Mouse (Mus musculus) kidney, postnatal 36 days (tissue): ENCODE measurements around the gene Skida1.
A peak's percentile ranks its signal among the peaks of the same experiment; 100 is the strongest.
"Not testable (repeated sequence)": the region's sequence is repeated elsewhere in the genome, so short reads cannot be mapped to it uniquely, and the experiment has no call there.

Experiments used
- DNase-seq, 2 experiments: peaks; one replicate each; pipeline ENCODE4 v3.0.0; 2021 to 2022; ENCODE audit warnings: mixed read lengths in 2 of 2

The Skida1 gene

DNA sequence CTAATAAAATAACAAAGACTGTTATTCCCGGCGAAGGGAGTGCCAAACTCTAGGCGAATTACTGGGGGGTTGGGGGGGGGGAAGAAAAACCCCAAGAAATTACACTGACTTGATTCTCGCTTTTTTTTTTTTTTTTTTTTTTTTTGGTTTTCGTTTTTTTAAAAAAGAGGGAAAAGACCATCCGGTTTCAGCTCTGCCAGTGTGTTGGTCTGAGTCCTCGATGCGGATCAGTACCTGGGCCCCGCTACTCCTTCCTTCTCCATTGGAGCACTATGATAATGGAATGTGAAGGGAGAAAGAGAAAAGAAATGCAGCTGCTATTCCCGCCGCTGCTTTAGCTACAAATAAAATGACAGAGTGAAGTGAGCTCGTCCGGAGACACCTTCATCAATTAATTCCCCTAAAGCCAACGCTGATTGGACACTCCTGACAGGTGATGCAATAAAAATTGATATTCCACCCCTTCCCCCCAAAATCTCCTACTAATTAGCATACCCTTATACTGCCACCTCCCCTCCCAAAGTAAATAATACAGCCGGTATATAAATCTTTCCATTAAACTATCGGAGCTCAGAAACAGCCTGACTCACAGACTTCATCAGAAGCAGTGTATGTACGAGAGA lies at the start of gene Skida1:
Gene Skida1 (minus strand): TSS at position 599 of the 623 bp plus-strand sequence.
- DNase-seq, result peak; percentile 47 to 49

DNA sequence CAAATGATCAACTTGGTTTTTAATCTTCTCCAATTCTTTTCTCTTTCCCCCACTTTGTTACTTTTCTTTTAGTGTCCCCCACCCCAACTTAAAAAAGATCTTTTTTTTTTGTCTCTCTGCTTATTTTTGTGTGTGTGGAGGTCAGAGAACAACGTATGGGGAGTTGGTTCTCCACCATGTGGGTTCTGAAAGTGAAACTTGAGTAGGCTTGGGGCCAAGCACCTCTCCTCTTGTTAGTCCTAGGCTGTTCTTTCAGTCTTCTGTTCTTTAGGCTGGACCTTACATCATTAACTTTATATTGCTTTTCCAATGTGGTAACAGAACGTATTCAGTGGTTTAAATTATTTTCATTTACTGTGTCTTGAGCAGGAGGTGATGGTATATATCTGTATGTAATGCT lies 47.0 kb upstream of the Skida1 start:
- no peak for DNase-seq

DNA sequence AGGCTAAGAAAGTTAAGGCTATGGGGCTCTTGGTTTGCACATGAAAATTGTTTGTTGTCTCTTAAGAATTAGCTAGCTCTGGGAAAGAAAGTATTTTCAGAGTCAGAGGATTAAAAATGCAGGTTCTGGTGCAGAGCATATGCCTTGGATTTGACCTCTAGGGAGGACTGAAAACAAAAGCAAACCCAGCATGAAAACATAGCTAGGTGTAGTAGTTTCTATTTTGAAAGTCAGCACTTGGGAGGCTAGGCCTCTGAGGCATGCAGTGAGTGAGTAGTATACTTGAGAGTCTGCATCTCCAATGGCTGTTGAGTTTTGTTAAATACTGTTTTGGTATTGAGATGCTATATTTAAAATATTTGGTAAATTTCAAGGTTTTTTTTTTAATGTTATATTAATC lies 45.5 kb upstream of the Skida1 start:
- DNase-seq, result no peak

DNA sequence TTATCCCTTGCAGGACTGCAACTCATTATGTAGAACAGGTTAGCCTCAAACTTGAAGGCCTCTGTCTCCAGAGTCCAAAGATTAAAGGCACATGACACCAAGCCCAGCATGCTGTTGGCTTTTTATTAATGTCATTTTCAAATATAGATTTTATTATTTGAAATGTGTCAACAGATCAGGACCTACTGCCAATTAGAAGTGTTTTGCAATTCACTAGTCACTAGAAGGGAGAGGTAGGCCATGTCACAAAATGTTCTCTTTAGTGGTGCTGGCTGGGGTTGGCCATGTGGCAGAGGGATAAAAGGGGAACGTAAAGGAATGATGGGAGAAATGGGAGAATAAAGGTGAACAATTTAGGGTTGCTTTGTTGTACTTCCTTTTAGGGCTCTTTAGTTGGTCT lies 45.0 kb upstream of the Skida1 start:
- DNase-seq, result no peak

DNA sequence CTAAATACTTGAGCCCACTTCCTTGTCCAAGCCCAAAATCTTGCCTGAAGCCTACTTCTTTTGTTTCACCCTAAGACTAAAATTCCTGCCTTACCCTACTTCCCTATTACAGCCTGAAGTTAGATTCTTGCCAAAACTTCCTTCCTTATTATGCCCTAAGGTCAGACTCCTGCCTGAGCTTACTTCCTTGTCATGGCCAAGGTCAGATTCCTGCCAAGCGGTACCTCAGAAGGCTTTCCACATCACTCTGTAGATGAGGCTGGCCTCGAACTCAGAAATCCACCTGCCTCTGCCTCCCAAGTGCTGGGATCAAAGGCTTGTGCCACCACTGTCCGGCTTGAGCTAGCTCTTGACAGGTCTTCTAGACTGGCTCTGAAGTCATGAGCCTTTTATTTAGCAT lies 38.8 kb upstream of the Skida1 start:
- DNase-seq, result not testable (repeated sequence)

DNA sequence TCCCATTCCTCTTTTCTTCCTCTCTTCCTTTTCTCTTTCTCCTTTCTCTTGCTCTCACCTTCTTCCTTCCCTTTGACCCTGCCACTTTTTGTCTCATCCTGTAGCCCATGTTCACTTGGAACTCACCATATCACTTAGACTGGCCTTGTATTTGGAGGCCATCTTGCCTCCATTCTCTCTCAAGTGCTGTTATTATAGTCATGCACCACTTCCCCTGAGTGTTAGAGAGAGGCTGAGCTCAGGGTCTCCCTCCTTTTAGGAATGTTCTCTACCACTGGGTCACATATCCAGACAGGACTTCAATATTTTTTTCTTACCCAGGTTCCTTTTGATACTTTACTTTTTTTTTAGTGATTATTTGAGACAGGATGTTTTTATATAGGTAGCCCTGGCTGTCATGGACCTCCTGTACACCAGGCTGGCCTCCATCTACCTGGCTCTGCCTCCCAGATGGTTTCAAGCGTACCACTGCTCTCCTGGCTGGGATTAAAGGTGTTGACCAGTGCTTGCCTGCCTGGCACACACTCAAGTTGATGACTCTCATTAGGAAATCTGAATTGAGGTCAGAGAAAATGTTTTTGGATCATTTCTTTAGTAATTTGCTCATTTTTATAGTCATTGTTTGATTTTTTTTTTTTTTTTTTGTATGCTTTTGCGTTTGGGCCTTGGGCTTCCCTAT lies 31.5 kb upstream of the Skida1 start:
- DNase-seq, result no peak

DNA sequence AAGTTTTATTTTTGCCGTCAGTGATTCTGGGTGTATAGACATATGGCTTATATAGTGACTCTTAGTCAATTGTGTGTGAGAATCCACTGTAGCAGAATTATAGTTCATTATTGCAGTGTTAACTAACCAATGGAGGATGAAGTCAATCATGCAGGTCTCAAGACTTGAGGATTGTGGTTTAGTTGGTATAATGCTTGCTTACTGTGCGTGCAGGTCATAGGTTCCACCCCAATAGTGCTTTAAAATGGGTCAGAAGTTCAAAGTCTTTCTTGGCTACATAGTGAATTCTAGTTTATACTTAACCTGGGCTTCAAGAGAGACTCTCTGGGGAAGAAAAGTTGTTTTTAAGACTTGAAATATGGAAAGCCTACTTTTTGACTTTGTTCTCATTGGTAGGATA lies 23.1 kb upstream of the Skida1 start:
- DNase-seq, result peak in 1 of 2 experiments; percentile 61

DNA sequence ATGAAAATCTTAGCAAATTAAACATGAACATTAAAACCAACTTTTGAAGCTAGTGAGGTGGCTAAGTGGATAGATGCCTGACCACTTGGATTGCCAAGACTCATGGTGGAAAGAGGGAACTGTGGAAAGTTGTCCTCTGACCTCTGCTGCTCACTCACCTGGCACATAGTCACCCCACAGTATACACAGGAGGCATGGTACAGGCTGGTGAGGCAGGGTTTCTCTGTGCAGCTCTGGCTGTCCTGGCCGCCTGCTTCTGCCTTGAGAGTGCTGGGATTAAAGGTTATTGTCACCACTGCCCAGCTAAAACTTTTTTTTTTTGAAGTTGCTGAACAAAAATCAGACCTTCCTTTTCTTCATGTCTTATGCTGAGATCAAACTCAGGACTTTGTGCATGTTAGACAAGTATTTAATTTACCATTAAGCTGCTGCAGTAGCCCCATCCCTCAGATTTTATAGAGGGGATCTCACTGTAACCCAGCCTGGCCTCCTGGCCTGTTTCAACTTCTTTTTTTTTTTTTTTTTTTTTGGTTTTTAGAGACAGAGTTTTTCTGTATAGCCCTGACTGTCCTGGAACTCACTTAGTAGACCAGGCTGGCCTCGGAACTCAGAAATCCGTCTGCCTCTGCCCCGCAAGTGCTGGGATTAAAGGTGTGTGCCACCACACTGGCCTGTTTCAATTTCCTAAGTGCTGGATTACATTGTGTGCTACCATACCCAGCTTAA lies 19.4 kb upstream of the Skida1 start:
- peak; percentile 73 to 86 for DNase-seq

DNA sequence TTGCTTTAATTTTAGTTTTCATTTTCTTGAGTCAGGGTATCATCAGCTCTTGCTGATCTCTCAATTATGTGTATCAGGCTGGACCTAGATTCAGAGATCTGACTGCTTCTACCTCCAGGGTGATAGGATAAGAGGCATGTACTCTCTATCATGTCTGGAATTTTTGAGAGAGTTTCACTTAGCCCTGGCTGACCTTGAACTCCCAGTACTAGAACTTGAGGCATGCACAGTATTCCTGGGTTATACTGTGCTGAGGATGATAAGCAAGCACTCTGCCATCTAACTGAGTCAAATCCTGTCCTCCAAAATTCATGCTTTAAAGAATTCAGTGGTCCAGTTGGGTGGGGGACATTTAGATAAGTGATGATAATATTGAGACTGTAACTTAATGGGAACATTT lies 17.6 kb upstream of the Skida1 start:
- no peak for DNase-seq

DNA sequence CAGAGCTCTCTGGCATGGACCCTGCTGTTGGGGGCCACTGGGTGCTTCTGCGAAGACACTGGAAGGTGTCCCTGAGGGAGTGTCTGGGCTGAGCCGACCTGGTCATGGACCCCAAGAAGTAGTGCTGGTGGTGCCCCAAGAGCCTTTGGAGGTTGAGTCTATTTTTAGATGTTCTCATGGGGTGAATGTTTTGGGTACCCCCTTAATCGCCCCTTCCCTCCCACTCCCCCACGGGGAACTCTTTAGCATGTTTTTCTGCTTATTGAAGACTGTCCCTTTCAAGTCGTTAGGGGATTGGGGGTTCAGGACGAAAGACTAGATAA lies 16.8 kb upstream of the Skida1 start:
- DNase-seq, result no peak

DNA sequence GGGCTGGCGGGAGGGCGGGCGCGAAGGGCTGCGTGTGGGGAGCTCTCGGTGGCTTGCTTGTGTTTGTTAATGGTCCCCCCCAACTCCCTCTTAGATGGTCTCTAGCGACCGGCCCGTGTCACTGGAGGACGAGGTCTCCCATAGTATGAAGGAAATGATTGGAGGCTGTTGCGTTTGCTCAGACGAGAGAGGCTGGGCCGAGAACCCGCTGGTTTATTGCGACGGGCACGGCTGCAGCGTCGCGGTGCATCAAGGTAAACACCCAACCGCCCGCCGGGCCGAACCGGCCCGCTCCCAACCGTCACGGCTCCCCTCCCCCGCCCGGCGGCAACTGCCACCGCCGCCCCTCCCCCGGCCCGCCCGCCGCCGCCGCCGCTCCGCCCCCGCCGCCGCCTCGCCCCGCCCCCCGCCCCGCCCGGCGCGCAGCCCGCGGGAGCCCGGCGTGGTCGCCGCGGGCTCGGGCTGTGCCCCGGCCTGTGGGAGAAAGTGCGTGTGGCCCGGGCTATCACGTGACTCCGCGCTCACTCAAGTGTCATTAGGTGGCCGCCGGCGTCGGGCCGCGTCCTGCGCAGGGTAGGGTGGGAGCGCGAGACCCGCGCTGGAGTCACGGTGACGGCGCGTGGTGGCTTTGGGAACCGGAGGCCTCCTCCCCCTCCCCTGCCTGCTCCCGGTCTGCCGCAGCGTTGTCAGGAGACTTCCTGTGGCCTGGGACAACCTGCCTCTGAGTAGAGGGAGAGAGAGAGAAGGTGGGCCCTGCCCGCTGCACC lies 16.3 kb upstream of the Skida1 start:
- DNase-seq, result peak; percentile 85 to 94

DNA sequence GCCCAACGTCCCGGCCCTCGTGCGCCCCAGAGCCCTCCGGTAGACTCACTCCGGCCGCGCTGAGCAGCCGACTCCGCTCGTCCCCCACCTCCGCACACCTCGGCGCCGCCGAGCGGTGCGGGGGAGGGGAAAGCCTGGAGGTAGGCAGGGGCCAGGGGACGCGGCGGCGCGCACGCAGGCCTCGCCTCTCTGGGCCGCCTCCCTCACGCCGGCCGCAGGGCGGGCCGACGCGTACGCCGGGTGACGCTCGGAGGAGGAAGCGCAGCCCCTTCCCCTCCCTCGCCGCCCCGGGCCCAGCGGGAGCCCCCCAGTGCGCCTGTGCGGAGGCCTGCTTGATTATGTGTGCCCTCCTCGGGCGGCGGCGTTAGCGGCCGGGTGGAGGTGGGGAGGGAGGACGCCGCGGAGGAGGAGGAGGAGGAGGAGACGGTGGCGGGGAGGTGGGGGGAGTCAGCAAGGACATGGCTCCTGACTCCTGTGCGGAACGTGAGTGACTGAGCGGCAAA lies 15.6 kb upstream of the Skida1 start:
- peak; percentile 93 to 95 for DNase-seq

DNA sequence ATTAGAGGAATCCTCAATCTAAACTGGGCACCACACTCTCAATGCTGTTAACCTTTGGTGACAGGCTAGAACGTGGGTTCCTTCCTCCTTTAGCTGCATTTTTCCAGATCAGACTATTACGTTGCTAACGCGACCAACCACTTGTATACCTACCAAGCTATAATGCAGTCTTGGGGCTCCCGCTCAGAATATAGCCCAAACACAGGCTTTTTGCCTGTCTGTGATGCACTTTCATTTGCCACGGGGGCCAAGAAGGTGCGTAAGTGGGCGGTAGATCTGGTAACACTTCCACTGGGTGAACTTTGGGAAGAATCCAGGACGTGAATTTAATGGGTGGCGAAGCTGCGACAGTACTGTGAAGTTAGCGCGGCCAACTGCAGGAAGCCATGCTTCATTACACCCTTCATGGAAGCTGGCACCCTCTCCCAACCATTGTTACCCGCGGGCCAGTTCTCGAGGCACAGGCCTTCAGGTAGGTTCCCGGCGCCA lies 15.0 kb upstream of the Skida1 start:
- peak; percentile 76 to 78 for DNase-seq

DNA sequence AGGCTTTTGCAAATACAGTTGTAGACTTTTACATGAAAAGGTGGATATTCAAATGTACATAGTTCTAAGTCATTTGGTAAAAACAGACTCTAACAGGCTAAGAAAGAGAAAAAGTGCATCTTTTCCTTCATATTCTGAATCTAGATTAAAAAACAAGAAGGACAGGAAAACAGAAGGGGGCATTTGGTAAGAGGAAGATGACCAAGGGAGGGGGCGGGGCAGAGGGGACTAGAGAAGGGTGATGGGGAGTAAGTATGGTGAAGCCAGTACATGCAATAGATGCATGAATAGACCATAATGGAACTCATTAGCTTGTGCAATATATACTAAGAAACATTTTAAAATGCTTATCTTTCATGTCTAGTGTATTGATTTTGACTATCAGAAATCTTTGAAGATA lies 11.5 kb upstream of the Skida1 start:
- no peak for DNase-seq

DNA sequence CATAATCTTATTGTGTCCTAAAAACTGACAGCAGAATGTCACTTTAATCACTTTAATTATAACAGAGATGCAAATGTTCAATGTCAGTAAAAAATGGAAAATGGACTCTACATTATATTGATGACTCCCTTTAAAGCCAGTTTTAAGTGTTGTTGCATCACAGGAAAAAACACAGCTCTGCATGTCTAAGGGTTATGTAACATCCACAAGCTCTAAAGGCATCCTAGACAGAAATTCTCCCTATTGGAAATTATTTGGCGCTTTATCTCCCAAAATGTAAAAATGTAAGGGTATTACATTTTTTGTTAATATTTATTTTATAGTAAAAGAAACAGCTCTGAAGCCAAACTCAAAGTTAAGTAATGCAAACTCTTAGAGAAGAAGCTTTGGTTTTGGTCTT lies 11.0 kb upstream of the Skida1 start:
- no peak for DNase-seq

DNA sequence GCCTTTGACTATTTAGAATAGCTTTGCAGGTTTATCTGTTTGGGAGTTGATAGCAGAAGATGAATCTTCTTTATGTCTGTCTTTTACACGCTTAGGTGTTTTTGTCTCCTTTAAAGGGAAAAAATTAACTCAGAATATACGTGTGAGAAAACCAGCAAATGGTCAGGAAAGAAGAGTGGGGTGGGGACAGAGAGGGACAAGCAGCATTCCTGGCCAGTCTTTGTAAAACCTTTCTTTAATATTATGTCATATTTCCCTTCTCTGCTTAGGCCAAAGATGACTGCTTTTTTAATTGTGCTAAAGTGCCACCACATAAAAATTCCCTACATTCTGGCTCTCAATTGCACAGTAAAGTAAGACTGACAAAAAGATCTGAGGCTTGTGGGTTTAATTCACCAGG lies 10.2 kb upstream of the Skida1 start:
- no peak for DNase-seq

DNA sequence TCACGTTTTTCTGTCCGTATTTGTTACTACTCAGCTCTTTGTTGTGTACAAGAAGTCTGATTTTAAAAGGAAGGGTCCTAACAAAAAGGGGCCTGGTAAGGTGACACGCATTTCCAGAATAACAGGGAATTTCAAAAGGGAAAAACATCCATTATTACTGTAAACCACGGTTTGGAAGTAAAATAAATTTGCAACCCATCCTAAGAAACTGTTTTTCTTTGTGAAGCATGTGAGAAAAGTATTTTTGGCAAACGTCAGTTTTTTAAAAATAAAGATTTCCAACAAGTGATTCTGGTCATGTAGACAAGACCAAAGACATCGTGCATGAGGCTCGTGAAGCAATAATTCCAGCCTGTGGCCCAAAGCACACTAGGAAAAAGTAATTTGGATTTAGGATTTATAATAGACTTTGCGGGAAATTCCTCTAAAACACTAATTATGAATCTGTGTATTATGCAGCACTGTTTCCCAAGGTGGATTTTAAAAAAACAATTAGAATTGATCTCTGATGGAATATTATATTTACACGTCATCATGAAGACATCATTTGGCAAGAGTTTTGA lies 9.4 kb upstream of the Skida1 start:
- no peak for DNase-seq

DNA sequence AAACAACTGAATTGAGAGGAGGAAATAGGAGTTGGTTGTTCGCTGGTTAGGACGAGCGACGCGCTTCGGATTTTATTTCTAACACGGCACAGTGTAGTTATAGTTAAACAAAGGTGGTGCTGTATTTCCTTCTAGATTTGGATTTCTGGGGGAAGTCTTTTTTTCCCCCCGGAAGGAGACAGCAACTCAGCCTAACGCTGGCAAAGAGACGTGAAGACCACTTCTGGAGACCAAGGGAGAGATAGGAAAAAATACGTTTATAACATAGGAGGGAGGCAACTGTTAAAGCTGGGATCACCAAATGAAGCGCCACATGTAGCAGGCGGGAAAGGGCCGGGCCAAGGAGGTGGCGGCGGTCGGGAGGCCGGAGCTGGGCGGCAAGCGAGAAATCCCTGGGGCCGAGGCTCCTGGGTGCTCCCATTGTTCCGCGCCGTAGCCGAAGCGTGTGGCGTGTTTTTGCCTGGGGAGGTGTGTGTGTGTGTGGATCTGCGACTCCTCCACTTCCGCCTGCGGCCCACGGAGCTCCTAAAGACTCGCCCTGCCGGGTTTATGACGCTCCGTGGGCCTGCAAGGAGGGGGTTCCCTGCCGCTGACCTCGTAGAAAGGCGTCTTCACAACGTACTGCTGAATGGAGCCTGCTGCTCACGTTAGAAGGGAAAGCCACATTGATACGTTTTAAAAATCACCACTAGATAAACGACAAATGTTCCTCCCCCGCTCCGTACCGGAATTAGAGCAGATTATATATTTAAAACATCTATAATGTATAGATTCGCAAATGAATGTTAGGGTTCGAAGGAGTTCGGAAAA lies 8.7 kb upstream of the Skida1 start:
- peak; percentile 57 to 77 for DNase-seq

DNA sequence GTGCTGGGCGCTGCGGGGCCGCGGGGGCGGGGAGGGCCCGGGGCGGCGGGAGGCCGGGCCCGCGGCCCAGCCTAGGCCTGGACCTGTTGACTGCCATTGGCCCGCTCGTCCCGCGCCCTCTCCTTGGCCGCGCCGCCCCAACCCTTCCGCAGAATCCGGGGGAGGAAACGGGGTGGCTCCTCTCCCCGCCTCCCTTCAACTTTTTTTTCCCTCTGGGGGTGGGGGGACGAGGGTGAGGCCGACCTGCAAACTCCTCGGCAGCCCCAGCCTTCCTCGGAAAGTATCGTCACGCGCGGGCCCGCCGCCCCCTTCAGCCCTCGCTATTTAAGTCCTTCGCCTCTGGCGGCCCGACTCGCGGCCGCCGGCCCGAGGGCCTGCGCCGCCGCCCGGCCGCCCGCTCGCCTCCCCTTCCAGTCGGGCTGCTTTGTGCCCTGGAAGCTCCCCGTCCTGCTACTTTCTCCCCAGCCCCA lies 8.0 kb upstream of the Skida1 start:
- DNase-seq, result peak; percentile 95 to 98

DNA sequence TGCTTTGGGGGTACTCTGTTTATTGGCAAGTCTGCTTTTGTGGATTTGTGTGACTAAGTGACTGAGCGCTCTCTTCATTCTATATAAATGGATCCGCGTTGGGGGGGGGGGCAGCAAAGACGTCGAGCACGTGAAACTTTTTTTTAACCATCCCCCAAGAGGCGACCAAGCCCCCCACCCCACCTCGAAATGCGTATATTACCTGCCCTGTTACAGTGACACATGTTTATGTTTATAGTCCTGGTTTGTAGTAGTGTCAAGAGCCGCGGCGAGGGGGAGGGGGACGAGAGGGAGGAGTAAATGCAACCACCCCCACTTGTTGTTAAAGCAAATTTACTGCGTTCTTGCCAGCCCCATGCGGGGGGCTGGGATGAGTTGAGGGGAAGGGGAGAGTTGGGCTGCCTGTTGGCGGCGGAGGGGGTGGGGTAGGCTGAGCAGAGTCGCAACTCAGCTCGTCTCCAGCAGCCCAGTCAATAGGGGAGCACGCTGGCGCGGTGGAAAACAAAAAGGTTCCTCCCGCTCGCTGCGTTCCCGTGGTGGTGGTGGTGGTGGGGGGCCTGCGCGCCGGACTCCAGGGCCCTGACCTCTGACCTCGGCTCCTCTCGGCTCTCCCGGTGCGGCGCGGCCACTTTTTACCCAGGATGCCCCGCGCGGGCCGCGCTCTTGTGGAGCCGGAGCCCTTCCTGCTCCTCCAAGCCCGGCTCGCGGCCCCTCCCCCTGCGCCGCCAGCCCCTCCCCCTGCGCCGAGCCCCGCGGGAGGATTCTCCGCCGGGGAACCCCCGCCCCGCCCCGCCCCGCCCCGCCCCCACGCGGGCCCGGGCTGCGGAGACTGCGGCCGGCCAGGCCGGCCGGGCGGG lies 7.3 kb upstream of the Skida1 start:
- DNase-seq, result peak; percentile 95 to 98
